Mouse (Mus musculus) spleen, adult 2 months (tissue): ENCODE results near the gene Tnfsf12.

Experiments used
- CTCF ChIP-seq: fragments of 200-500 bp; IDR thresholded peaks from 2 replicates; pipeline ENCODE4 v1.5.1; 2011; ENCODE audit warnings: mild to moderate bottlenecking, inconsistent platforms; ENCODE audit not compliant: insufficient read depth, insufficient read length, insufficient replicate concordance; ENCODE audit errors: extremely low read depth
- POLR2A ChIP-seq: fragments of 200-500 bp; IDR thresholded peaks from 2 replicates; pipeline ENCODE4 v1.6.1; 2011; ENCODE audit warnings: low read depth, low read length, inconsistent platforms

GRCm38 (mm10) chr11:69684128-69684745 lies 11.4 kb downstream of the Tnfsf12 start:
- TF ChIP-seq POLR2A (no peak), CTCF (no peak)
